Mouse (Mus musculus) cerebellum, adult 2 months (tissue): ENCODE data around the gene Clpx. TPM values are rescaled to one million over a fixed set of nuclear protein-coding genes. Genes with fewer than 3 reads are reported as not detected.

Experiments
- DNase-seq, 2 experiments: peaks; one replicate each; pipeline ENCODE4 v3.0.0; 2021
- H3K27ac ChIP-seq: fragments of 200-500 bp; 2 replicates; pipeline ENCODE4 v1.5.1; 2012; ENCODE audit warnings: low read length, control low read depth, inconsistent platforms; ENCODE audit not compliant: insufficient read depth
- H3K27me3 ChIP-seq: fragments of 200-500 bp; 2 replicates; pipeline ENCODE4 v1.6.1; 2012; ENCODE audit warnings: inconsistent platforms, mild to moderate bottlenecking, low read length, moderate library complexity; ENCODE audit not compliant: control insufficient read depth, insufficient read depth
- H3K4me1 ChIP-seq: fragments of 200-500 bp; 2 replicates; pipeline ENCODE4 v1.6.1; 2011; ENCODE audit warnings: low read length; ENCODE audit not compliant: control insufficient read depth, insufficient read depth
- H3K4me3 ChIP-seq: fragments of 200-500 bp; replicated peaks from 2 replicates; pipeline ENCODE3; 2011; ENCODE audit warnings: mild to moderate bottlenecking, low read depth, low read length, control low read depth; ENCODE audit not compliant: insufficient read depth
- CTCF ChIP-seq: fragments of 200-500 bp; IDR thresholded peaks from 2 replicates; pipeline ENCODE4 v1.5.1; 2011; ENCODE audit warnings: low read depth, mild to moderate bottlenecking, control low read depth, low read length, moderate library complexity, borderline replicate concordance; ENCODE audit not compliant: insufficient read depth
- POLR2A ChIP-seq: fragments of 200-500 bp; IDR thresholded peaks from 2 replicates; pipeline ENCODE4 v1.6.1; 2011; ENCODE audit warnings: low read length, control low read depth, borderline replicate concordance; ENCODE audit not compliant: insufficient read depth
- WGBS: fragments of 180-500 bp; shearing (Covaris S2); methylation state at CpG from one replicate; pipeline ENCODE4 v1.1.7; 2018; 5-methylcytosine and 5-hydroxymethylcytosine counted together
- polyA plus RNA-seq: library from polyadenylated mRNA; depleted of rRNA; stranded (reverse); fragments of >200 nt; gene quantifications from 2 replicates; pipeline ENCODE4 v1.2.3, GENCODE M21; 2012

The Clpx gene
- polyA plus RNA-seq, 1 experiment: 26.5 TPM

DNA sequence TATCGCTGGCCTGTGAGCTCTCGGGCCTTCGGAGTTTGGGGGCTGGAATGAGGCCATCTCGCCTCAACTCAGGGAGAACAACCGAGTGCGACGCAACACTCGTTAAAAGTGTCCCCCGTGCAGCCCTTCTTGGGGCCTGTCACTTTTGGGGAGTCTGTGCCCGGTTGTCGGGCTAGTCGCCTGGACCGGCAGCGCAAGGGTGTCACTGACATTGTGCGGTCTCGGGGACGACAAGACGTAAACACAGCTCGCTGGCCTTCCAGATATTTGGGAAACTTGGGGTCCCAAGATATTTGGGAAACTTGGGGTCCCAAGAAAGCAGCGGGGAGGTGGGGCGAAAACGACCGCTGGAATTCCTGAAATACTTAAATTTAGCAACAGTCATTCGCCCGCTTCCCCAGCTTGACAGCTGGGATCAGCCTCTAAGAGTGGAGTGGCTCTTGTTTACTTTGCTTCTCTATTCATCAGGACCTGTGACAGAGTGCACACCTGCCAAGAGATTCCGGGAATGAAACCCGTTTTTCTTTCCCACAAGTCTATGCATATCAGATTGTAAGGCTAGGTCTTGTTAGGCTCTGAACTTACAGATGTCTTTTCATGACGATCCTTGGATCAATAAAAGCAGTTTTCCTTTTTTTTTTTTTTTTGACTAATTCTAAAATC, 787 bp downstream of the Clpx start:
- peak overlapping the region; percentile 90 for H3K27ac ChIP-seq
- TF ChIP-seq CTCF: no peak
- no peak for TF ChIP-seq POLR2A
- H3K4me3 ChIP-seq: peak overlapping the region; percentile 90

DNA sequence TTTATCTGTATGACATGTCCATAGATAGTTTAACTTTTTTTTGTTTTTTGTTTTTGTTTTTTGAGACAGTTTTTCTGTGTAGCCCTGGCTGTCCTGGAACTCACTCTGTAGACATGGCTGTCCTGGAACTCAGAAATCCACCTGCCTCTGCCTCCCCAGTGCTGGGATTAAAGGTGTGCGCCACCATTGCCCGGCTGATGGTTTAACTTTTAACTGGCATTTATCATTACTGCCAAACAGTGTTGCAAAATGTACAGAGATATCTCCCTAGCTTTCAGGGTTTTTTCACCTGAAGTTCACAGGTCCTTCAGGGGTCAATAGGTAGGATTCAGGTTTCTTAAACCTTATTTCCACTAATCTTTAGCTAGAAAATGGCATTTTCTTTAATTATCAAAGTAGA, 3.0 kb downstream of the Clpx start:
- Histone ChIP-seq H3K27me3 (no peaks in the 10 kb centered on the region), H3K27ac (no peak overlapping the region), H3K4me3 (no peak overlapping the region), H3K4me1 (no peaks in the 10 kb centered on the region)
- WGBS: 97% methylated on average over 2 of the region's 2 CpGs
- DNase-seq: no peak
- no peak for TF ChIP-seq POLR2A
- no peak for TF ChIP-seq CTCF

More for the DNA sequence above, 787 bp downstream of the Clpx start:
- Histone ChIP-seq H3K27me3 (no peaks in the 10 kb centered on the region), H3K4me1 (no peaks in the 10 kb centered on the region)
- 1% methylated on average over 28 of the region's 28 CpGs for WGBS
- no peak for DNase-seq

DNA sequence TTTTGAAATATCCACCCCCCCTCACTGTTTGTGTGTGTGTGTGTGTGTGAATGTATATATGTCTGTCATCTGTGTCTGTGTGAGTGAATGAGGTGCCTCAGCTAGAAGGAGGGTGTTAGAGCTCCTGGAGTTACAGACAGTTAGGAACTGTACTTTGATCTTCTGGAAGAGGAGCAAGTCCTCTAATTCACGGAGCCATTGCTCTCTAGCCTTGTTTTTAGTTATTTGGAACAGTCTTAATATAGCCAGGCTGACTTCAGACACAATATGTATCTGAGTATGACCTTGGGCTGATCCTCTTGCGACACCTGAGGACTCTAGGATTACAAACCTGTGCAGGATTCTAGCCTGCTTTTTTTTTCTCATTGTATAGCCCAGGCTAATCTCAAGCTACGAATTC, 4.7 kb downstream of the Clpx start:
- H3K27ac ChIP-seq: no peak overlapping the region
- DNase-seq: no peak
- H3K27me3 ChIP-seq: no peaks in the 10 kb centered on the region
- TF ChIP-seq POLR2A (no peak), CTCF (no peak)
- no peaks in the 10 kb centered on the region for H3K4me1 ChIP-seq
- 82% methylated on average over 3 of the region's 3 CpGs for WGBS
- no peak overlapping the region for H3K4me3 ChIP-seq

DNA sequence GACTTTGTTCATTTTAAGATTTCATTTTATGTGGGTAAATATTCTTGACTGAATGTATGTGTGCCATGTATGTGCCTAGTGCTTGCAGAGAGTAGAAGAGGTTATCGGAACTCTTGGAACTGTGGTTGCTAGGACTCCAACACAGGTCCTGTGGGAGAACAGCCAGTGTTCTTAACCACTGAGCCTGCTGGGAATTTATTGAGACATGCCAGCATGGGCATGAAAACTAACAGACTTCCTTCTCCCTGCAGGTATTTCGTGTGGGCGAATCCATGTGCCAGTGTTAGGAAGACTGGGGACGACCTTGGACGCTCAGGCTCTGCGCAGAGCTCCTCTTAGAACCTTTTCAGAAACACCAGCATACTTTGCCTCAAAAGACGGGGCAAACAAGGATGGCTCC, 5.6 kb downstream of the Clpx start:
- DNase-seq: no peak
- 69% methylated on average over 7 of the region's 7 CpGs for WGBS
- no peak overlapping the region for H3K27ac ChIP-seq

DNA sequence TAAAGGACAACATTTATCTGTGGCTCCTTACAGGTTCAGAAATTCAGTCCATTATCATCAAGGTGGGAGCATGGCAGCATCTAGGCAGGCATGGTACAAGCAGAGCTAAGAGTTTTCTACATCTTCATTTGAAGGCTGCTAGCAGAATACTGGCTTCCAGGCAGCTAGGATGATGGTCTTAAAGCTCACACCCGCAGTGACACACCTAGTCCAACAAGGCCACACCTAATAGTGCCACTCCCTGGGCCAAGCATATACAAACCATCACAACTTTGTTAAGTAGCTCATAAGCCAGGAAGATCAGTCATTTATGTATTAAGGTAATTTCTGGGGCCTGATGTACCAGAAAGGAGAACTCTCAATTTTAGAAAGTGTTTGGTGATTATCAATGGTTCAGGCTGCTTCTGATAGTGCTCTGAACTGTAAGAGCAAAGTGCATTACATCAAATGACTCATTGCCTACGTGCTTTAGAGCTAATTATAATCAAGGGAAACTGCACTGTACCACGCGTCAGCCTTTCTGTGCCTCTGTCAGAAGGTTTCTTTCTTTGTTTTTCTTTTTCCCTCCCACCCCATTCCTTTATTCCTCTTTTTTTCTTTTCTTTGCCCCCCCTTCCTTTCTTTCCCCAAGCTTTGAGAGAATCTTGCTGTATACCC, 8.4 kb downstream of the Clpx start:
- no peaks in the 10 kb centered on the region for H3K27me3 ChIP-seq
- no peak for DNase-seq
- TF ChIP-seq CTCF: no peak
- TF ChIP-seq POLR2A: no peak
- no peak overlapping the region for H3K4me3 ChIP-seq
- WGBS: 97% methylated on average over 4 of the region's 4 CpGs
- H3K27ac ChIP-seq: no peak overlapping the region
- H3K4me1 ChIP-seq: peaks cover 3% of the 10 kb centered on the region; the same call in 1 of the 2 replicates

More for the DNA sequence above, 5.6 kb downstream of the Clpx start:
- no peaks in the 10 kb centered on the region for H3K27me3 ChIP-seq
- no peak for TF ChIP-seq POLR2A
- H3K4me3 ChIP-seq: no peak overlapping the region
- H3K4me1 ChIP-seq: no peaks in the 10 kb centered on the region; the same call in 1 of the 2 replicates

DNA sequence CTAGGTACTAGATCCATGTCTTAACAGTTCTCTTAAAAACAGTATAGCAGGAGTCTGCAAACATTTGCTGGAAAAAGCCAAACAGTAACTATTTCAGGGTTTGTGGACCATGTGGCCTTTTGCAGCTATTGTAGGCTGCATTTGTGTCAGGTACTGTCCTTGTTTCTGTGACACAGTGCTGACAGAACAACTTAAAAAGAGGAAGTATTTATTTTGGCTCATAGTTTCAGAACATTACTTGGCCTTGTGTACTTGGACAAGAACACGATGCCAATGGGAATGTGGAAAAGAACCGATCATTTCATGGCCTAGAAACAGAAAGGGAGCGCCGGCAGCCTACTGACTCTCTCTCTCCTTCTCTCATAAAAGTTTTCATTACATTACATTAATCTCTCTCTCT, 9.5 kb downstream of the Clpx start:
- no peak overlapping the region for H3K4me3 ChIP-seq
- no peak for DNase-seq

DNA sequence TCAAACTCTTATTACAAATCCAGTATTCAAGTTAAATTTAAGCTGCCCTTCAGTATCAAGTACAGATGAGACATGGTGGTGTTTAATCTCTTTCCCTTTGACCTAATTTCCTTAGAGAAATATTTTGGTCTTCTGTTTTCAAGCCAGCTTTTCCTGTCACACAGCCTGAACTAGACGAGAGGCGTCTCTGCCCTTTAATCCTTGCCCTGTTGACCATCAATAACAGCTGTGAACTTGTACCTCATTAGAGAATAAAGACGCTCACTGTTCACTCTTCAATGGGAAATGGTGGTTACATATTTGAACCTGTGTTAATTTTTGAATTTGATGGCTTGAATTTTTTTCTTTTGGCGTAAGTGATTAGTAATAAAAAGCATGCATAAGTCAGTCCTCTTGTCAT, 10.2 kb downstream of the Clpx start:
- DNase-seq: no peak
- TF ChIP-seq CTCF: no peak
- TF ChIP-seq POLR2A: no peak
- WGBS: 53% methylated on average over 4 of the region's 4 CpGs
- Histone ChIP-seq H3K27ac (no peak overlapping the region), H3K4me3 (no peak overlapping the region), H3K4me1 (peaks cover 3% of the 10 kb centered on the region; the same call in 1 of the 2 replicates), H3K27me3 (no peaks in the 10 kb centered on the region)

More for the DNA sequence above, 9.5 kb downstream of the Clpx start:
- H3K27me3 ChIP-seq: no peaks in the 10 kb centered on the region
- TF ChIP-seq CTCF (no peak), POLR2A (no peak)
- no peak overlapping the region for H3K27ac ChIP-seq
- H3K4me1 ChIP-seq: peaks cover 3% of the 10 kb centered on the region; the same call in 1 of the 2 replicates
- WGBS: 75% methylated on average over 4 of the region's 4 CpGs

DNA sequence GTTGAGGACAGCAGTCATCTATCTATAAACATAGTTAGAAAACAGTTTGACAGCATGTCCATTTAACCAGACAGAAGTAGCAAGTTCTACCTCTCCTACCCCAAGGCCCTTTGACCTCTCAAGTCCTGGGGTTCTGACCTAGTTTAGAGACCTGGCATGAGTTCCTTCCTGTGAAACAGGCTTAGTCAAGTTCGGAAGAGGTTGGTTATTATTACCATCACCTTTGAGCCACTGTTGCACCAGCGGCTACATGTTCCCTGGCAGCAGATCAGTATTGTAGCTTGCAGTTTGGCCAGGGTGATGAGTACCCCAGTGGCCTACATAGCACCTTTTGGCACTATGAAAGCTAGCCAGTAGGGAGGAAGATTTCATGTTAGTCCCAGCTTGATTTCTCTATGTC, 12.6 kb downstream of the Clpx start:
- DNase-seq: peak in 1 of 2 experiments; percentile 22
- Histone ChIP-seq H3K27ac (no peak overlapping the region), H3K27me3 (no peaks in the 10 kb centered on the region), H3K4me1 (peaks cover 3% of the 10 kb centered on the region; the same call in 1 of the 2 replicates), H3K4me3 (no peak overlapping the region)
- no peak for TF ChIP-seq POLR2A
- no peak for TF ChIP-seq CTCF
- WGBS: 14% methylated on average over 2 of the region's 2 CpGs
